8 mouse cellular contexts compared by ENCODE assay signal in the genomic region with DNA sequence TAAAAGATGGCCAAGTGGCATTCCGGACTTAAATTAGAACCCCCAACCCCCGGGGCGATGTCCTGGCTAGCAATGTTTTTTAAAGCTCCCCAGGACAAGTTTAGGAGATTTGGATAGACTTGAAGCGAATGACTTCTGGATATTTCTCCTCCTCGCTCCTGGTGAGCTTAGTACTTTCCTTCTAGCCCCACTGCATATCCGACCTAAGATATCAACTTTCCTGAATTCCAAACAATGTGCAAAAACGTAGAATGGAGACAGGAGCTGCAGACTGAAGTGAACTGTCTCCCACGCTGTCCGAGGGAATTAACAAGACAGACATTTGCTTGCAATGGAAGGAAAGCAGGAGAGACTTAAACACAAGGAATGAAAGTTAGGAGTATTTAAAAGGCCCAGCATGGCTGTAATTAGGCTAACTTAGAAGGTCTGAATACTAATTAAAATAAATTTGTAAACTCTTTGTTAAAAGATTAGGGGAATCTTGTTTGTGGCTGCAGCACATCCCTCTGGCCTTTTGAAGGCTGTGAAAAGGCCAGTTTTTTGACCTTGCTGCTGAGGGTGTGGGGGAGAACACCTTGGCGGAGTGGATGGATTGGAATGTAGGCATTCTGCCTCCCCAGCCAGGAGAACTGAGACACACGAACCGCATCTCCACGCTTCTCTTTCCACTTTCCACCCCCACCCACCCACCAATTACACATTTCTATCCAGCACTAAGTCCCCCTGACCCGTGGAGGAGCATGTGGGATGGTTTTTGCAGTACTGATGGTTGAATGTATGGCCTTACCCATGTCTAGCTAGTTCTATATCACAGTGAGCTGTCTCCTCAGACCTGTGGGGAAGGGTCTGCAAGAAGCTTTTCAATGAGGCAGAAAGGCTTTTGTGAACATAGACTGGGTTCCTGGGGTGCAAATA. TPM values are rescaled to one million over a fixed set of nuclear protein-coding genes. Genes with fewer than 3 reads are reported as not detected.
DNase-seq lines count a peak whose midpoint lies in the region; ATAC-seq and TF ChIP-seq lines count a peak whose summit lies in the region.

No protein-coding gene starts in this region.

- no peak for DNase-seq in lung, embryonic 14.5 days
- no peak for DNase-seq in lung, adult 18-20 months
- DNase-seq in spleen, adult 18-20 months = no peak
- no peak for DNase-seq in right cerebral cortex, postnatal 25 days
- DNase-seq in urinary bladder, postnatal 10 days (ENCODE audit: low spot score) = no peak

- no peak overlapping the region for H3K27ac ChIP-seq in lung, embryonic 14.5 days (ENCODE audit: low read depth)
- no peak overlapping the region for H3K27ac ChIP-seq in forebrain, embryonic 13.5 days
- no peak overlapping the region for H3K27ac ChIP-seq in limb, embryonic 15.5 days
- H3K27ac ChIP-seq in stomach, embryonic 16.5 days (ENCODE audit: low read length) = no peak overlapping the region

- H3K9me3 ChIP-seq in lung, embryonic 14.5 days (ENCODE audit: low read depth, low read length) = no peaks in the 10 kb centered on the region
- no peaks in the 10 kb centered on the region for H3K9me3 ChIP-seq in forebrain, embryonic 13.5 days (replicated peaks)
- H3K9me3 ChIP-seq in limb, embryonic 15.5 days = no peaks in the 10 kb centered on the region
- no peaks in the 10 kb centered on the region for H3K9me3 ChIP-seq in stomach, embryonic 16.5 days (replicated peaks; ENCODE audit: control insufficient read depth, low read length)

- H3K27me3 ChIP-seq in lung, embryonic 14.5 days (ENCODE audit: insufficient read depth, low read length) = peaks cover 10% of the 10 kb centered on the region; the same call in 1 of the 2 replicates
- H3K27me3 ChIP-seq in forebrain, embryonic 13.5 days = peaks cover 55% of the 10 kb centered on the region
- H3K27me3 ChIP-seq in limb, embryonic 15.5 days = peaks cover 51% of the 10 kb centered on the region
- peaks cover 9% of the 10 kb centered on the region for H3K27me3 ChIP-seq in stomach, embryonic 16.5 days (ENCODE audit: control insufficient read depth, insufficient read depth, low read length)

- H3K36me3 ChIP-seq in lung, embryonic 14.5 days (ENCODE audit: insufficient read depth) = no peaks in the 10 kb centered on the region
- no peaks in the 10 kb centered on the region for H3K36me3 ChIP-seq in forebrain, embryonic 13.5 days (ENCODE audit: poor library complexity, severe bottlenecking)
- H3K36me3 ChIP-seq in limb, embryonic 15.5 days = no peaks in the 10 kb centered on the region
- H3K36me3 ChIP-seq in stomach, embryonic 16.5 days (ENCODE audit: control insufficient read depth, insufficient read depth, low read length) = no peaks in the 10 kb centered on the region

- TF ChIP-seq CTCF in lung, embryonic 14.5 days (IDR thresholded peaks at IDR 0.05; ENCODE audit: low read depth) = no peak

- H3K4me1 ChIP-seq in lung, embryonic 14.5 days (ENCODE audit: insufficient read depth) = peaks cover 5% of the 10 kb centered on the region; the same call in 1 of the 2 replicates
- H3K4me1 ChIP-seq in forebrain, embryonic 13.5 days = peaks cover 29% of the 10 kb centered on the region
- H3K4me1 ChIP-seq in limb, embryonic 15.5 days = peaks cover 27% of the 10 kb centered on the region
- peaks cover 12% of the 10 kb centered on the region for H3K4me1 ChIP-seq in stomach, embryonic 16.5 days (ENCODE audit: control insufficient read depth, insufficient read depth, low read length)

- peak overlapping the region; percentile 67 for H3K4me2 ChIP-seq in lung, embryonic 14.5 days
- H3K4me2 ChIP-seq in forebrain, embryonic 13.5 days = peak overlapping the region; percentile 93
- peak overlapping the region; percentile 94 for H3K4me2 ChIP-seq in limb, embryonic 15.5 days
- peak overlapping the region; percentile 97 for H3K4me2 ChIP-seq in stomach, embryonic 16.5 days (ENCODE audit: low read depth, low read length)

- no peak for ATAC-seq in lung, embryonic 14.5 days (ENCODE audit: insufficient read depth)
- no peak for ATAC-seq in forebrain, embryonic 13.5 days
- no peak for ATAC-seq in limb, embryonic 15.5 days (ENCODE audit: insufficient number of reproducible peaks, low FRiP score, low TSS enrichment, low read depth)
- ATAC-seq in stomach, embryonic 16.5 days (ENCODE audit: insufficient read depth, low FRiP score) = no peak

- H3K9ac ChIP-seq in lung, embryonic 14.5 days = no peak overlapping the region
- 0 out of 2 replicates have a peak overlapping the region, but pooled peaks have one; percentile 30 for H3K9ac ChIP-seq in forebrain, embryonic 13.5 days
- H3K9ac ChIP-seq in limb, embryonic 15.5 days = no peak overlapping the region
- H3K9ac ChIP-seq in stomach, embryonic 16.5 days (ENCODE audit: low read length) = peak overlapping the region; percentile 24; the same call in 1 of the 2 replicates

- WGBS in lung, embryonic 14.5 days = 17% methylated on average over 14 of the region's 14 CpGs
- WGBS in forebrain, embryonic 13.5 days = 5% methylated on average over 14 of the region's 14 CpGs
- WGBS in limb, embryonic 15.5 days = 15% methylated on average over 14 of the region's 14 CpGs
- 20% methylated on average over 14 of the region's 14 CpGs for WGBS in stomach, embryonic 16.5 days

- peak overlapping the region; percentile 42 for H3K4me3 ChIP-seq in lung, embryonic 14.5 days (ENCODE audit: low read depth, low read length)
- peak overlapping the region; percentile 49 for H3K4me3 ChIP-seq in forebrain, embryonic 13.5 days
- H3K4me3 ChIP-seq in limb, embryonic 15.5 days = peak overlapping the region; percentile 54
- H3K4me3 ChIP-seq in stomach, embryonic 16.5 days (replicated peaks; ENCODE audit: low read length) = peak overlapping the region; percentile 57

RNA-seq across cellular contexts. Expression of gene Hlf, which starts 0.8 kb away (rescaled TPM):
- 3.6 and 4.4 TPM in 2 replicates for polyA plus RNA-seq in lung, embryonic 14.5 days (2014; fragmentation: Nextera tagmentation; extraction: Ambion mirVana)
- polyA plus RNA-seq in forebrain, embryonic 13.5 days (2015; fragmentation: Nextera tagmentation; extraction: Ambion mirVana) = 2.0 and 2.7 TPM in 2 replicates
- 2.6 and 3.1 TPM in 2 replicates for polyA plus RNA-seq in limb, embryonic 15.5 days (2015; fragmentation: Nextera tagmentation; extraction: Ambion mirVana)
- polyA plus RNA-seq in stomach, embryonic 16.5 days (2015; fragmentation: Nextera tagmentation; extraction: Ambion mirVana) = 2.2 and 2.3 TPM in 2 replicates

Comparison
In these comparisons a context has a peak if more than half of its experiments do, and no peak if none do; other contexts are left out.
1. H3K9ac ChIP-seq: peak in forebrain, embryonic 13.5 days (single experiment) and stomach, embryonic 16.5 days (single experiment); none in lung, embryonic 14.5 days (single experiment) and limb, embryonic 15.5 days (single experiment).
2. Peak in every context shown above with its lines, with median percentiles within 50 percentile points of each other: H3K4me2 ChIP-seq and H3K4me3 ChIP-seq.